Mouse (Mus musculus) liver, adult 2 months (tissue): ENCODE data around the gene Itga3.

Source experiments
- CTCF ChIP-seq: fragments of 200-500 bp; IDR thresholded peaks from 2 replicates; pipeline ENCODE4 v1.5.1; 2011; ENCODE audit warnings: low read depth, low read length, control low read depth
- POLR2A ChIP-seq: fragments of 200-500 bp; IDR thresholded peaks from 2 replicates; pipeline ENCODE4 v1.6.1; 2011; ENCODE audit warnings: low read length, control low read depth; ENCODE audit not compliant: insufficient read depth; ENCODE audit errors: extremely low read depth

- TF ChIP-seq POLR2A (no peak), CTCF (no peak)
Observed at GRCm38 (mm10) chr11:95006525-95007219, 69.9 kb downstream of the Itga3 start.
